Mouse (Mus musculus): Measurements from ENCODE around the gene Iqcn.

Iqcn gene

GRCm38 (mm10) chr8:70738211-70738610, 35.0 kb downstream of the Iqcn start:
- no peak for DNase-seq

GRCm38 (mm10) chr8:70741661-70742060, 38.4 kb downstream of the Iqcn start:
- DNase-seq = no peak

- no peak for DNase-seq
Observed at GRCm38 (mm10) chr8:70742176-70742575, 38.9 kb downstream of the Iqcn start.

- DNase-seq = no peak
Observed at GRCm38 (mm10) chr8:70742981-70743655, 39.9 kb downstream of the Iqcn start.

- DNase-seq = no peak
Observed at GRCm38 (mm10) chr8:70743656-70744590, 40.7 kb downstream of the Iqcn start.

GRCm38 (mm10) chr8:70744806-70745205, 41.5 kb downstream of the Iqcn start:
- no peak for DNase-seq

- DNase-seq = no peak
Observed at GRCm38 (mm10) chr8:70745691-70746220, 42.5 kb downstream of the Iqcn start.

- DNase-seq = no peak
Observed at GRCm38 (mm10) chr8:70746676-70747075, 43.4 kb downstream of the Iqcn start.

GRCm38 (mm10) chr8:70747211-70747890, 44.1 kb downstream of the Iqcn start:
- no peak for DNase-seq

- no peak for DNase-seq
Observed at GRCm38 (mm10) chr8:70748246-70749096, 45.2 kb downstream of the Iqcn start.

- no peak for DNase-seq
Observed at GRCm38 (mm10) chr8:70749097-70749674, 45.9 kb downstream of the Iqcn start.

GRCm38 (mm10) chr8:70750128-70750680, 46.9 kb downstream of the Iqcn start:
- no peak for DNase-seq

GRCm38 (mm10) chr8:70752000-70752764, 48.9 kb downstream of the Iqcn start:
- DNase-seq = peak; percentile 88

- DNase-seq = peak; percentile 64
Observed at GRCm38 (mm10) chr8:70753151-70753550, 49.9 kb downstream of the Iqcn start.

GRCm38 (mm10) chr8:70754043-70754870, 51.0 kb downstream of the Iqcn start, which contains the start of gene Rab3a:
Gene Rab3a (plus strand): TSS chr8:70754679.
- peak; percentile 90 for DNase-seq

- peak; percentile 85 for DNase-seq
Observed at GRCm38 (mm10) chr8:70754871-70755660, 51.8 kb downstream of the Iqcn start.

- DNase-seq = no peak
Observed at GRCm38 (mm10) chr8:70755661-70756475, 52.6 kb downstream of the Iqcn start.
